Mouse (Mus musculus): ENCODE results near the gene Dcpp3. TPM values are rescaled to one million over a fixed set of nuclear protein-coding genes. Genes with fewer than 3 reads are reported as not detected.

Gene Dcpp3
- polyA plus RNA-seq, 1 experiment from 2014 or later, result not detected

GRCm38 (mm10) chr17:23966658-23967401 is 49.6 kb downstream of the Dcpp3 start:
- H3K9me3 ChIP-seq (replicated peaks; ENCODE audit: control insufficient read depth, low read length), result no peaks in the 10 kb centered on the region

GRCm38 (mm10) chr17:23968780-23969179 is 51.5 kb downstream of the Dcpp3 start:
- 50% methylated on average over 2 of the region's 2 CpGs for WGBS
- H3K9me3 ChIP-seq (replicated peaks; ENCODE audit: control insufficient read depth, low read length), result no peaks in the 10 kb centered on the region

More at GRCm38 (mm10) chr17:23966658-23967401, 49.6 kb downstream of the Dcpp3 start:
- Histone ChIP-seq H3K9ac (ENCODE audit: low read length) (no peak overlapping the region), H3K4me1 (ENCODE audit: control insufficient read depth, insufficient read depth, low read length) (no peaks in the 10 kb centered on the region), H3K27ac (ENCODE audit: low read length) (no peak overlapping the region), H3K4me2 (ENCODE audit: low read depth, low read length) (no peak overlapping the region), H3K36me3 (ENCODE audit: control insufficient read depth, insufficient read depth) (no peaks in the 10 kb centered on the region), H3K4me3 (ENCODE audit: low read length) (no peak overlapping the region), H3K27me3 (ENCODE audit: control insufficient read depth, insufficient read depth, low read length) (no peaks in the 10 kb centered on the region)
- WGBS, result 71% methylated on average over 10 of the region's 10 CpGs
- ATAC-seq (replicated peaks; ENCODE audit: extremely low read depth, insufficient read depth, low FRiP score), result no peak

More at GRCm38 (mm10) chr17:23968780-23969179, 51.5 kb downstream of the Dcpp3 start:
- Histone ChIP-seq H3K27me3 (ENCODE audit: control insufficient read depth, insufficient read depth, low read length) (no peaks in the 10 kb centered on the region), H3K4me3 (ENCODE audit: low read length) (no peak overlapping the region), H3K9ac (ENCODE audit: low read length) (no peak overlapping the region), H3K4me1 (ENCODE audit: control insufficient read depth, insufficient read depth, low read length) (no peaks in the 10 kb centered on the region), H3K36me3 (ENCODE audit: control insufficient read depth, insufficient read depth) (no peaks in the 10 kb centered on the region), H3K27ac (ENCODE audit: low read length) (no peak overlapping the region), H3K4me2 (ENCODE audit: low read depth, low read length) (no peak overlapping the region)
- no peak for ATAC-seq (replicated peaks; ENCODE audit: extremely low read depth, insufficient read depth, low FRiP score)

Other genes starting within 250 kb of the Dcpp3 start
- gene Hcfc1r1, start 243.9 kb upstream of the Dcpp3 start, polyA plus RNA-seq (2015; fragmentation: Nextera tagmentation; extraction: Ambion mirVana), result 214 and 247 TPM in 2 replicates
- gene Thoc6, start 243.6 kb upstream of the Dcpp3 start, polyA plus RNA-seq (2015; fragmentation: Nextera tagmentation; extraction: Ambion mirVana), result 38.7 and 39.1 TPM in 2 replicates
- gene Tnfrsf12a, start 240.0 kb upstream of the Dcpp3 start, polyA plus RNA-seq (2015; fragmentation: Nextera tagmentation; extraction: Ambion mirVana), result 100 and 122 TPM in 2 replicates
- 1.7 and 15.9 TPM in 2 replicates for gene Cldn6, start 238.2 kb upstream of the Dcpp3 start, polyA plus RNA-seq (2015; fragmentation: Nextera tagmentation; extraction: Ambion mirVana)
- 0.22 and 0.84 TPM in 2 replicates for gene Cldn9, start 233.4 kb upstream of the Dcpp3 start, polyA plus RNA-seq (2015; fragmentation: Nextera tagmentation; extraction: Ambion mirVana)
- gene 1520401A03Rik, start 194.7 kb upstream of the Dcpp3 start, polyA plus RNA-seq (2015; fragmentation: Nextera tagmentation; extraction: Ambion mirVana), result not detected in 2 replicates
- 29.7 and 33.3 TPM in 2 replicates for gene Pkmyt1, start 191.1 kb upstream of the Dcpp3 start, polyA plus RNA-seq (2015; fragmentation: Nextera tagmentation; extraction: Ambion mirVana)
- 16.8 and 19.8 TPM in 2 replicates for gene Paqr4, start 176.6 kb upstream of the Dcpp3 start, polyA plus RNA-seq (2015; fragmentation: Nextera tagmentation; extraction: Ambion mirVana)
- gene Kremen2, start 171.6 kb upstream of the Dcpp3 start, polyA plus RNA-seq (2015; fragmentation: Nextera tagmentation; extraction: Ambion mirVana), result 1.8 and 3.7 TPM in 2 replicates
- gene Flywch1, start 145.9 kb upstream of the Dcpp3 start, polyA plus RNA-seq (2015; fragmentation: Nextera tagmentation; extraction: Ambion mirVana), result 42.2 and 46.9 TPM in 2 replicates
- 4.3 and 5.9 TPM in 2 replicates for gene Flywch2, start 131.4 kb upstream of the Dcpp3 start, polyA plus RNA-seq (2015; fragmentation: Nextera tagmentation; extraction: Ambion mirVana)
- 311 and 314 TPM in 2 replicates for gene Srrm2, start 126.9 kb upstream of the Dcpp3 start, polyA plus RNA-seq (2015; fragmentation: Nextera tagmentation; extraction: Ambion mirVana)
- 812 and 839 TPM in 2 replicates for gene Elob, start 88.3 kb upstream of the Dcpp3 start, polyA plus RNA-seq (2015; fragmentation: Nextera tagmentation; extraction: Ambion mirVana)
- not detected in 2 replicates for gene Prss33, start 81.4 kb upstream of the Dcpp3 start, polyA plus RNA-seq (2015; fragmentation: Nextera tagmentation; extraction: Ambion mirVana)
- gene Prss32, start 73.6 kb upstream of the Dcpp3 start, polyA plus RNA-seq (2015; fragmentation: Nextera tagmentation; extraction: Ambion mirVana), result 0.11 and 0.50 TPM in 2 replicates
- gene Prss41, start 73.3 kb upstream of the Dcpp3 start, polyA plus RNA-seq (2015; fragmentation: Nextera tagmentation; extraction: Ambion mirVana), result 0.21 and 0.22 TPM in 2 replicates
- gene Prss21, start 49.4 kb upstream of the Dcpp3 start, polyA plus RNA-seq (2015; fragmentation: Nextera tagmentation; extraction: Ambion mirVana), result not detected in 2 replicates
- gene Dcpp1, start 36.6 kb upstream of the Dcpp3 start, polyA plus RNA-seq (2015; fragmentation: Nextera tagmentation; extraction: Ambion mirVana), result not detected in 2 replicates
- gene Dcpp2, start 36.6 kb upstream of the Dcpp3 start, polyA plus RNA-seq (2015; fragmentation: Nextera tagmentation; extraction: Ambion mirVana), result 0.21 TPM in 1 of 2 replicates, not detected in the other
- not detected in 2 replicates for gene Sbp, start 24.2 kb downstream of the Dcpp3 start, polyA plus RNA-seq (2015; fragmentation: Nextera tagmentation; extraction: Ambion mirVana)
- not detected in 2 replicates for gene Sbpl, start 37.8 kb downstream of the Dcpp3 start, polyA plus RNA-seq (2015; fragmentation: Nextera tagmentation; extraction: Ambion mirVana)
- 0.39 and 0.40 TPM in 2 replicates for gene Prss30, start 63.1 kb downstream of the Dcpp3 start, polyA plus RNA-seq (2015; fragmentation: Nextera tagmentation; extraction: Ambion mirVana)
- gene Prss22, start 80.6 kb downstream of the Dcpp3 start, polyA plus RNA-seq (2015; fragmentation: Nextera tagmentation; extraction: Ambion mirVana), result 0.15 TPM in 1 of 2 replicates, not detected in the other
- gene Prss27, start 120.7 kb downstream of the Dcpp3 start, polyA plus RNA-seq (2015; fragmentation: Nextera tagmentation; extraction: Ambion mirVana), result 0.14 and 0.15 TPM in 2 replicates
- 36.5 and 36.6 TPM in 2 replicates for gene Kctd5, start 156.0 kb downstream of the Dcpp3 start, polyA plus RNA-seq (2015; fragmentation: Nextera tagmentation; extraction: Ambion mirVana)
- 40.1 and 40.5 TPM in 2 replicates for gene Pdpk1, start 233.5 kb downstream of the Dcpp3 start, polyA plus RNA-seq (2015; fragmentation: Nextera tagmentation; extraction: Ambion mirVana)
- gene Amdhd2, start 246.3 kb downstream of the Dcpp3 start, polyA plus RNA-seq (2015; fragmentation: Nextera tagmentation; extraction: Ambion mirVana), result 25.2 and 28.0 TPM in 2 replicates

Data from heart, embryonic 16.5 days (tissue).